In genomic region chr2:36278760-36279159, GRCm38 (mm10) we compare ENCODE assay signal across 27 mouse cellular contexts. TPM values are rescaled to one million over a fixed set of nuclear protein-coding genes. Genes with fewer than 3 reads are reported as not detected.
A peak's percentile ranks its signal among the peaks of the same experiment; 100 is the strongest.
DNase-seq lines count a peak whose midpoint lies in the region; ATAC-seq and TF ChIP-seq lines count a peak whose summit lies in the region.
"Had no signal": no experiment of that assay in that cellular context is flagged by ENCODE, and none has a peak within 500 bp of the region (broad histone marks: within the 10 kb centered on the region; RNA-seq: fewer than 3 reads in every experiment).

No protein-coding gene starts in this region.

- WGBS in liver, adult 2 months: 20% methylated on average over 3 of the region's 3 CpGs
- 32% methylated on average over 3 of the region's 3 CpGs for WGBS in liver, embryonic 11.5 days

- H3K79me2 ChIP-seq in liver, adult 2 months (ENCODE audit: control insufficient read depth, insufficient read depth, low read length): no peaks in the 10 kb centered on the region
- H3K79me2 ChIP-seq in C2C12 (ENCODE audit: control insufficient read depth, insufficient read depth): no peaks in the 10 kb centered on the region

- no peaks in the 10 kb centered on the region for H3K9me3 ChIP-seq in liver, embryonic 11.5 days (ENCODE audit: control insufficient read depth, low read length)
- H3K9me3 ChIP-seq: embryonic facial prominence, embryonic 13.5 days; forebrain, embryonic 13.5 days; heart, embryonic 10.5 days; hindbrain, embryonic 15.5 days; liver, embryonic 13.5 days; midbrain, embryonic 12.5 days; neural tube, embryonic 12.5 days; stomach, embryonic 15.5 days had no signal

- no peaks in the 10 kb centered on the region for H3K27me3 ChIP-seq in liver, adult 2 months (ENCODE audit: control insufficient read depth, insufficient read depth, low read length)
- no peaks in the 10 kb centered on the region for H3K27me3 ChIP-seq in liver, embryonic 11.5 days (replicated peaks; ENCODE audit: control insufficient read depth, insufficient read depth, low read length)
- H3K27me3 ChIP-seq in C2C12 (ENCODE audit: control insufficient read depth, insufficient read depth, insufficient read length): no peaks in the 10 kb centered on the region
- H3K27me3 ChIP-seq: embryonic facial prominence, embryonic 13.5 days; forebrain, embryonic 13.5 days; hindbrain, embryonic 15.5 days; liver, embryonic 13.5 days; midbrain, embryonic 12.5 days; neural tube, embryonic 12.5 days; stomach, embryonic 15.5 days had no signal

- H3K27ac ChIP-seq in liver, adult 2 months (replicated peaks; ENCODE audit: insufficient read depth, low read depth, low read length): no peak overlapping the region
- H3K27ac ChIP-seq in liver, embryonic 11.5 days (ENCODE audit: low read depth, low read length): no peak overlapping the region
- H3K27ac ChIP-seq: embryonic facial prominence, embryonic 13.5 days; forebrain, embryonic 13.5 days; gastrocnemius, adult 2 months; heart, embryonic 10.5 days; hindbrain, embryonic 15.5 days; layer of hippocampus, adult 2 months; liver, embryonic 13.5 days; midbrain, embryonic 12.5 days; neural tube, embryonic 12.5 days; stomach, embryonic 15.5 days had no signal

- ATAC-seq in liver, embryonic 11.5 days (replicated peaks; ENCODE audit: low FRiP score): no peak
- ATAC-seq in megakaryocyte progenitor cell, adult 5-6 weeks (replicated peaks; ENCODE audit: poor library complexity): peak; percentile 64
- ATAC-seq: activated CD4-positive, CD25-positive, alpha-beta regulatory T cell, adult 4 months; forebrain, embryonic 13.5 days; intestine, embryonic 16.5 days had no signal

- H3K36me3 ChIP-seq in liver, adult 2 months (ENCODE audit: control insufficient read depth, insufficient read depth, low read length): no peaks in the 10 kb centered on the region
- no peaks in the 10 kb centered on the region for H3K36me3 ChIP-seq in liver, embryonic 11.5 days (ENCODE audit: control insufficient read depth, insufficient read depth, low read length)
- no peaks in the 10 kb centered on the region for H3K36me3 ChIP-seq in C2C12 (ENCODE audit: control insufficient read depth, insufficient read depth)
- H3K36me3 ChIP-seq: embryonic facial prominence, embryonic 13.5 days; heart, embryonic 10.5 days; hindbrain, embryonic 15.5 days; liver, embryonic 13.5 days; midbrain, embryonic 12.5 days; neural tube, embryonic 12.5 days; stomach, embryonic 15.5 days had no signal

- no peaks in the 10 kb centered on the region for H3K4me1 ChIP-seq in liver, adult 2 months (ENCODE audit: control insufficient read depth, insufficient read depth, low read length)
- no peaks in the 10 kb centered on the region for H3K4me1 ChIP-seq in liver, embryonic 11.5 days (replicated peaks; ENCODE audit: control insufficient read depth, insufficient read depth, low read length)
- H3K4me1 ChIP-seq: embryonic facial prominence, embryonic 13.5 days; forebrain, embryonic 13.5 days; heart, embryonic 10.5 days; hindbrain, embryonic 15.5 days; liver, embryonic 13.5 days; midbrain, embryonic 12.5 days; neural tube, embryonic 12.5 days; stomach, embryonic 15.5 days had no signal

- TF ChIP-seq CTCF in liver, adult 2 months (IDR thresholded peaks at IDR 0.05; ENCODE audit: low read depth, low read length): no peak
- TF ChIP-seq CTCF in C2C12 (IDR thresholded peaks at IDR 0.05; ENCODE audit: control insufficient read depth, insufficient read depth, insufficient read length): no peak

- no peak overlapping the region for H3K4me3 ChIP-seq in liver, adult 2 months (ENCODE audit: insufficient read depth, low read depth, low read length)
- H3K4me3 ChIP-seq in liver, embryonic 11.5 days (ENCODE audit: low read depth, low read length): no peak overlapping the region
- no peak overlapping the region for H3K4me3 ChIP-seq in C2C12 (ENCODE audit: insufficient read depth, poor library complexity, severe bottlenecking)
- H3K4me3 ChIP-seq: embryonic facial prominence, embryonic 13.5 days; forebrain, embryonic 13.5 days; gastrocnemius, adult 2 months; heart, embryonic 10.5 days; hindbrain, embryonic 15.5 days; layer of hippocampus, adult 2 months; liver, embryonic 13.5 days; midbrain, embryonic 12.5 days; neural tube, embryonic 12.5 days; stomach, embryonic 15.5 days had no signal

- TF ChIP-seq POLR2A in liver, adult 2 months (IDR thresholded peaks at IDR 0.05; ENCODE audit: extremely low read depth, insufficient read depth, low read length): no peak

- H3ac ChIP-seq in C2C12 (ENCODE audit: control insufficient read depth, insufficient read length, low read depth): no peak overlapping the region

- H3K4me2 ChIP-seq in liver, embryonic 11.5 days: no peak overlapping the region
- H3K4me2 ChIP-seq: embryonic facial prominence, embryonic 13.5 days; forebrain, embryonic 13.5 days; hindbrain, embryonic 15.5 days; liver, embryonic 13.5 days; lung, embryonic 14.5 days; midbrain, embryonic 12.5 days; neural tube, embryonic 12.5 days; stomach, embryonic 15.5 days had no signal

- H3K79me3 ChIP-seq in C2C12 (ENCODE audit: low read depth): no peaks in the 10 kb centered on the region

- DNase-seq in liver, adult 2 months (ENCODE audit: extremely low read depth, low read depth, low spot score): peak; percentile 29
- no peak for DNase-seq in liver, embryonic 11.5 days (ENCODE audit: low spot score)
- peak; percentile 50 for DNase-seq in NIH3T3 (ENCODE audit: low read depth)
- DNase-seq in right cerebral cortex, postnatal 36 days (ENCODE audit: low spot score in 2 of 2): no peak
- DNase-seq in ovary, postnatal 36 days (ENCODE audit: low spot score): no peak
- DNase-seq: cerebellum, adult 2 months; cerebellum, postnatal 25 days; embryo, embryonic 11 days; gastrocnemius, adult 2 months; heart, postnatal 4 days; kidney, adult 9 months; kidney, postnatal 25 days; liver, embryonic 13.5 days; lung, embryonic 14.5 days; thymus, postnatal 25 days had no signal

- no peak overlapping the region for H3K9ac ChIP-seq in liver, adult 2 months (ENCODE audit: low read depth, low read length)
- no peak overlapping the region for H3K9ac ChIP-seq in liver, embryonic 11.5 days (ENCODE audit: low read depth, low read length)
- H3K9ac ChIP-seq: embryonic facial prominence, embryonic 13.5 days; forebrain, embryonic 13.5 days; hindbrain, embryonic 15.5 days; liver, embryonic 13.5 days; lung, embryonic 14.5 days; midbrain, embryonic 12.5 days; neural tube, embryonic 12.5 days; stomach, embryonic 15.5 days had no signal

TF ChIP-seq in C2C12, 6 proteins besides CTCF, POLR2A, EP300 and RAD21:
- TF ChIP-seq CEBPB (IDR thresholded peaks at IDR 0.05; ENCODE audit: low read depth) (peak; percentile 87), FOSL1 (IDR thresholded peaks at IDR 0.05; ENCODE audit: insufficient read depth, low read length, poor library complexity, severe bottlenecking) (peak; percentile 80), MYOD1 (IDR thresholded peaks at IDR 0.05; ENCODE audit: control insufficient read depth, insufficient read length, low read depth) (peak; percentile 57), MYOG (IDR thresholded peaks at IDR 0.05; ENCODE audit: control insufficient read depth, extremely low read depth, insufficient read length) (no peak), USF1 (IDR thresholded peaks at IDR 0.05; ENCODE audit: low read depth) (no peak), MAX (IDR thresholded peaks at IDR 0.05) (peak; percentile 48)

RNA-seq across cellular contexts. Expression of gene Ptgs1, which starts 48.5 kb away (rescaled TPM):
- 12.4 and 14.4 TPM in 2 replicates for total RNA-seq in liver, adult 2 months (2014; rRNA removed)
- 7.3 and 10.9 TPM in 2 replicates for polyA plus RNA-seq in liver, adult 2 months (2012; rRNA removed)
- polyA plus RNA-seq in liver, embryonic 11.5 days (2014; fragmentation: Nextera tagmentation; extraction: Ambion mirVana): 28.6 and 30.3 TPM in 2 replicates
- 336 TPM for polyA plus RNA-seq in C2C12 (2012; fragmentation: generic; extraction: Trizol)
- total RNA-seq in megakaryocyte progenitor cell, adult 5-6 weeks (2015): 32.0 and 36.6 TPM in 2 replicates
- 40.4 and 40.5 TPM in 2 replicates for total RNA-seq in megakaryocyte progenitor cell, adult 5-6 weeks (2017)

Comparison
In these comparisons a context has a peak if more than half of its experiments do, and no peak if none do; other contexts are left out.
1. DNase-seq: peak in liver, adult 2 months (single experiment) and NIH3T3 (single experiment); none in liver, embryonic 11.5 days (single experiment), right cerebral cortex, postnatal 36 days (0 of 2) and ovary, postnatal 36 days (single experiment).
2. RNA of gene Ptgs1, which starts 48.5 kb away (polyA plus RNA-seq): 336 TPM in C2C12 (single experiment); 28.6 to 30.3 TPM in liver, embryonic 11.5 days and 7.3 to 10.9 TPM in liver, adult 2 months; every median in the first group is over 10 times any median in the second.